Mouse (Mus musculus) midbrain, embryonic 14.5 days (tissue): ENCODE measurements around the gene Chd6. TPM values are rescaled to one million over a fixed set of nuclear protein-coding genes. Genes with fewer than 3 reads are reported as not detected.

Experiments used
- ATAC-seq: fragments of 200-750 bp; cut with Nextera tagmentation; 2 replicates; pipeline ENCODE4 v1.8.0; 2017; ENCODE audit warnings: moderate number of reproducible peaks, moderate library complexity; ENCODE audit not compliant: low FRiP score, low TSS enrichment
- DNase-seq: peaks from one replicate; pipeline ENCODE4 v3.0.0-alpha.2; 2015
- H3K27ac ChIP-seq: fragments of 300-500 bp; sonication (generic); replicated peaks from 2 replicates; pipeline ENCODE4 v1.5.1; 2014; ENCODE audit warnings: mild to moderate bottlenecking, low read depth, low read length, moderate library complexity
- H3K27me3 ChIP-seq: fragments of 300-500 bp; sonication (generic); 2 replicates; pipeline ENCODE4 v1.6.1; 2014; ENCODE audit warnings: low read length, control low read depth, mixed read lengths; ENCODE audit not compliant: control insufficient read depth, insufficient read depth
- H3K36me3 ChIP-seq: fragments of 300-500 bp; sonication (generic); 2 replicates; pipeline ENCODE4 v1.6.1; 2014; ENCODE audit warnings: low read length, control low read depth; ENCODE audit not compliant: control insufficient read depth, insufficient read depth
- H3K4me1 ChIP-seq: fragments of 300-500 bp; sonication (generic); 2 replicates; pipeline ENCODE4 v1.6.1; 2014; ENCODE audit warnings: mild to moderate bottlenecking, antibody characterized with exemption, low read length, control low read depth; ENCODE audit not compliant: control insufficient read depth, insufficient read depth
- H3K4me2 ChIP-seq: fragments of 300-500 bp; sonication (generic); 2 replicates; pipeline ENCODE4 v1.6.1; 2014; ENCODE audit warnings: mild to moderate bottlenecking, low read length, moderate library complexity
- H3K4me3 ChIP-seq: fragments of 300-500 bp; sonication (generic); replicated peaks from 2 replicates; pipeline ENCODE4 v1.5.1; 2014; ENCODE audit warnings: low read depth, low read length
- H3K9ac ChIP-seq: fragments of 300-500 bp; sonication (generic); replicated peaks from 2 replicates; pipeline ENCODE4 v1.6.1; 2014; ENCODE audit warnings: mild to moderate bottlenecking, low read length, moderate library complexity
- H3K9me3 ChIP-seq: fragments of 300-500 bp; sonication (generic); 2 replicates; pipeline ENCODE4 v1.6.1; 2016; ENCODE audit warnings: low read length, control low read depth, mixed read lengths; ENCODE audit not compliant: control insufficient read depth
- WGBS: fragments of 180-500 bp; shearing (Covaris S2); extraction: QIAGEN DNeasy Blood & Tissue Kit; methylation state at CpG from one replicate; pipeline ENCODE4 v1.1.7; 2014; 5-methylcytosine and 5-hydroxymethylcytosine counted together
- polyA plus RNA-seq: library from polyadenylated mRNA; unstranded; fragments of >200 nt; fragmentation: Nextera tagmentation; extraction: Ambion mirVana; gene quantifications from 2 replicates; pipeline ENCODE4 v1.2.1, GENCODE M21; 2014

Gene Chd6
- polyA plus RNA-seq, 1 experiment from 2014 or later: 45.9 TPM

DNA sequence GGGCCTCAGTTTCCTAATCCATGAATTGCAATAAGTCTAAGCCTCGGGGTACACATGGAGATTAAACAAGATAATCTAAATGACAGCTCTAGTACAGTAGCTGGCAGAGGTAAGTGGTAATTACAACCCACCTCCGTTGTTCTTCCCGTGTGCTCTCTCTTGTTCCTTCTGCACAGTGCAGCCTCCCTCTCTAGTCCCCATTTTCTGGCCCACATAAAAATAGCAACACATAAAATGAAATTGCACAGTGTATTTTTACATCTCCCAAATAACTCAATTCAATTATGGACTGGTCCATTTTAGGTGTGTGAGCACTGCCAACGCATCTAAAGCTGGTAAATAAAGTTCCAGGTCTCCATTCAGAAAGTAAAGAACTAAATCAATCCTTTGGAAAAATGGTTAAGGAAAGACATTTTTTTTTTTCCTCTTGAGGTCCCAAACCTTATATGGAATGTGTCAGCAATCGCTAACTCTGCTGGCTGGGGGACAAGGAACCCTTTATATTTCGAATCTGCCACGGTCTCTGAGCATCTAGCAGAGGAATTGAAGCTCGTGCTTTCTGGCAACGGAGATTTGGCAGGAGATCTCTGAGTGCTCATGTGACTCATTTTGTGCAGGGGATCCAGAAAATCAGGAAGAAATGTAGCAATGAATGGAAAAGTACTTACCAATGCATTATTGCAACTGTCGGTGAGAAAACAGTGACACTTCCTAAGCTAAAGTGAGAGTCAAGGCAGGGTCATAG is 19.7 kb upstream of the Chd6 start:
- DNase-seq (peak; percentile 35), ATAC-seq (no peak)
- Histone ChIP-seq H3K4me1 (no peaks in the 10 kb centered on the region), H3K4me2 (no peak overlapping the region), H3K27ac (no peak overlapping the region), H3K27me3 (no peaks in the 10 kb centered on the region), H3K4me3 (no peak overlapping the region), H3K36me3 (no peaks in the 10 kb centered on the region), H3K9ac (no peak overlapping the region), H3K9me3 (no peaks in the 10 kb centered on the region)
- 61% methylated on average over 10 of the region's 10 CpGs for whole genome bisulfite sequencing

DNA sequence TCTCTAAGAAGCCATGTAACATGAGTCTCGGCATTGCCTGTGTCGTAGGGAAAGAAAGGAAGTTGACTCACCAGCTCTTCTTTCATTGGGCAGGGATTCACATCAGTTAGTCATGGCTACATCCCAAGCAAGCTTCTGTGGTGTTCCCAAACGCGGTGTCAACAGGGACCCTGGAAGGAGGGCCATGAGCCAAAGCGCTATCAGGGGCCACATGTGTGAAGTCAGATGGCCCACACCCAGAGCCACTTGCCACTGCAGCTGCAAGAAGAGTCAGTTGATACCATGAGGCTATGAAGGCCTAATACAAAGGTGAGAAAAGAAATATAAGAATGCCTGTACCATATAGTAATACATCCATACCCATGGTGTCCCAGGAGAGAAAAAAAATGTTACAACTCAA is 3.1 kb upstream of the Chd6 start:
- Histone ChIP-seq H3K9me3 (no peaks in the 10 kb centered on the region), H3K4me3 (no peak overlapping the region), H3K9ac (no peak overlapping the region), H3K36me3 (no peaks in the 10 kb centered on the region), H3K4me2 (no peak overlapping the region), H3K4me1 (peaks cover 10% of the 10 kb centered on the region), H3K27me3 (no peaks in the 10 kb centered on the region), H3K27ac (no peak overlapping the region)
- no peak for DNase-seq
- WGBS: 88% methylated on average over 5 of the region's 5 CpGs
- no peak for ATAC-seq

DNA sequence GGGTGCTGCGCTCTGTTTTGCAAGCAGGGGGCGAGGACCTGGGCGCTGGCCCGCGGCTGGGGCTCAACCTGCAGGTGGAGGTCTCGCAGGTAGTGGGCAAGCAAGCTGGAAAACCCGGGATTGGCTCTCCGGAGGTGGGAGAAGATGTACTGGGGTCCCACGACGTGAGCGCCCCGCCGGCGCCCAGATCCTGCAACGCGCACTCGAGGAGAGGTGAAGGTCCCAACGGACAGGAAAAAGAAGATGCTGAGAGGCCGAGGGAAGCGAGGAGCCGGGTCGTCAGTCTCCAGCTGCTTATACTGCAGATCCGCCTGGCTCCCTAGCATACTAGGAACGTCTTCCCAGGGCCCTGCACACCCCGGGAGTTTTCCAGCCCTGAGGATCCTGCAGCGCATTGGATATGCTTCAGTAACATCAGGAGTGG is 535 bp upstream of the Chd6 start:
- H3K4me3 ChIP-seq: peak overlapping the region; percentile 96
- H3K27me3 ChIP-seq: no peaks in the 10 kb centered on the region
- H3K4me2 ChIP-seq: peak overlapping the region; percentile 69
- H3K9ac ChIP-seq: peak overlapping the region; percentile 77
- DNase-seq: no peak
- H3K4me1 ChIP-seq: peaks cover 17% of the 10 kb centered on the region
- H3K9me3 ChIP-seq: no peaks in the 10 kb centered on the region
- WGBS: under 1% methylated on average over 26 of the region's 26 CpGs
- ATAC-seq: peak; percentile 33
- no peaks in the 10 kb centered on the region for H3K36me3 ChIP-seq
- H3K27ac ChIP-seq: peak overlapping the region; percentile 89

DNA sequence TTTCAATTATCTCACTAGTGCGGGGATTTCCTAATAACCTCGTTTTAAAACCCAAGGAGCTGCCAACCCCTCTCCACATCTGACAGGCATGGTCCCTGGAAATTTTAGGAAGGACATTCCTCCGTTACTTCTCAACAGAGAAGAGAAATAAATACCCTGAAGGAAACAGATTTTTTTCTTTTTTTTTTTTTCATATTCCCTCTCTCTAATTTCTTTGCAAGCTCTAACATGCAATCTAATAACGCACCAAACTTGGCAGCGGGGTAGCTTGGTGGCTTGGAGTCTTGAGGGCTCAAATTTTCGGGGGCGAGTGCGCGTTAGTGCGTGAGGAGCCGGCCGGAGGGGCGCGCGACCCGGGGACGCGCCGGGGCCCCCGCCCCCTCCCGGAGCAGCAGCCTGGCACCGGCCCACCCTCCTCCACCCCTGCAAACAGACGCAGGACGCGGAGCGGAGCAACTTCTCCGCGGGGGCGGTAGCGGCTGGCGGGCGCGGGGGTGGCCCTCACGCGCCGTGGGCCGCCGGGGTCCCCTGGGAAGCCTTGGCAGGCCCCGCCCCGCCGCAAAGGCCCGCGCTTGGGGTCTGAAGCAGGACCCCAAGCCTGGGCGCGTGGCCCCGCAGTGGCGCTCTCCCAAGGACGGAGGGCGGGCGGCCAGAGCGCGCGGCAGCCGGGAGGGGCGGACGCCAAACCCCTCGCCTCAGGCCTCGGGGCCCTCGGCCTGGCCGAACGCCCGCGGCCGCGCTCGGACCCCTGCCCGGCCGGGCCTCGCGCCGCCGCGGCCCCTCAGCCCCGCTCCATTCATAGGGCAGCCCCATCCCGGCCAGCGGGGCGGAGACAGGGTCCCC is 569 bp downstream of the Chd6 start:
- H3K27ac ChIP-seq: peak overlapping the region; percentile 95
- peak; percentile 73 for DNase-seq
- peaks cover 22% of the 10 kb centered on the region for H3K4me1 ChIP-seq
- no peaks in the 10 kb centered on the region for H3K36me3 ChIP-seq
- under 1% methylated on average over 76 of the region's 77 CpGs for WGBS
- H3K27me3 ChIP-seq: no peaks in the 10 kb centered on the region
- peak overlapping the region; percentile 65 for H3K4me2 ChIP-seq
- ATAC-seq: peak; percentile 71
- peak overlapping the region; percentile 92 for H3K9ac ChIP-seq
- H3K9me3 ChIP-seq: no peaks in the 10 kb centered on the region
- peak overlapping the region; percentile 96 for H3K4me3 ChIP-seq

DNA sequence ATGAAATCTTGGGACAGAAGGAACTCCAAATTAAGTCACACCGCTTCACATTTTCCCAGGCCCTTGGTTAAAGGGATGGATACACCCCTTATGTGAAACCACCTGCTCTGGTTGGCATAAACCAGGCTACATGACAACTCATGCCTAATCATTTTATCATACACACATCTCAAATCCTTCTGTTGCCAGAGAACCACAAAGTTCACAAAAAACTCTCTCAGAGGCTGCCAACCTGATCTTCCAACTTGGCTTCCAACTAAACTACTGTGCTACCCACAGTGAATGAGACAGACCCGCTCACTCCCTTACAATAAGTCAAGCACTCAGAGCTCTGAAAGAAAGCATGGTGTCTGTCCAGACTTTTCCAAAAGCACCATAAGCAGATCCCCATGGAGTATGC is 1.6 kb downstream of the Chd6 start:
- Histone ChIP-seq H3K9ac (no peak overlapping the region), H3K9me3 (no peaks in the 10 kb centered on the region), H3K36me3 (no peaks in the 10 kb centered on the region), H3K4me2 (peak overlapping the region; percentile 65), H3K4me3 (peak overlapping the region; percentile 96), H3K27ac (no peak overlapping the region), H3K27me3 (no peaks in the 10 kb centered on the region), H3K4me1 (peaks cover 22% of the 10 kb centered on the region)
- no peak for DNase-seq
- no peak for ATAC-seq
- 75% methylated on average over 2 of the region's 2 CpGs for WGBS

DNA sequence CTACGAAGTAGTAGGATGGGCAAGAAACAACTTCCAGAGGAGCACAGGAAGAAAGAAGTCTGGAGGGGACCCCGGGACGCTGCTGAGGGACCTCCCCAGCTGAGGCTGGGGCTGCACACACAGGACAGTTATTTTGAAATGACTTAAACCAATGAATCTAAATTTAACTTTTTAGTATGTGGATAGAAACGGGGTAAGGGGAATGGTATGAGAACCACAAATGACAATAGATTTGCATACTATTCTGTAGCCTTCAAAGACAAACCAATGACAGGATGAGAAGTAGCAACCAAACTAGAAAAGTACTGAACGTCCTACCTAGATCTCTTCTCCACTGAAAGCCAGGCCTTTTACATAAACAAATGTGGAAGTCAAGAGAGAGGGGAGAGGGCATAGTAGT is 5.1 kb downstream of the Chd6 start:
- no peak for ATAC-seq
- no peak overlapping the region for H3K4me3 ChIP-seq

DNA sequence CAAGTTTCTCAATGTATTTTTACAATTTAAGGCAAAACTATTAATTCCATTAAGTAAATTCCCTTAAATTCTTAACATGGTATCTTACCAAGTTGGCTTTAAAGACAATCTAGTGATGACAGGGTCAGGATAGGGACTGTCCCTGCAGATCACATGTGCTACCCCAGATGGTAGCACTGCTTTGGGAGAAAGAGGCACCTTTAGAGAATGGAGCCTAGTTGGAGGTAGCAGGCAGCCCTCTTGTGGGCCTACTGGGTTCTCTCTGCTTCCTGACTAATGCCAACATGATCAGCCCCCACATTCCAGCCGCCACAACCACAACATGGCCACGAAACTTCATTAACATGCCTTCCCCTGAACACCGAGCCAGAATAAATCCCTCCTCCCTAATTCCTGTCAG is 6.8 kb downstream of the Chd6 start:
- Histone ChIP-seq H3K27ac (no peak overlapping the region), H3K4me1 (peaks cover 14% of the 10 kb centered on the region), H3K4me3 (no peak overlapping the region), H3K27me3 (no peaks in the 10 kb centered on the region), H3K9me3 (no peaks in the 10 kb centered on the region), H3K4me2 (no peak overlapping the region), H3K36me3 (no peaks in the 10 kb centered on the region), H3K9ac (no peak overlapping the region)
- DNase-seq (no peak), ATAC-seq (no peak)
- 49% methylated on average over 3 of the region's 3 CpGs for WGBS

More for the DNA sequence above, 5.1 kb downstream of the Chd6 start:
- Histone ChIP-seq H3K4me2 (no peak overlapping the region), H3K27ac (no peak overlapping the region), H3K9ac (no peak overlapping the region), H3K9me3 (no peaks in the 10 kb centered on the region), H3K27me3 (no peaks in the 10 kb centered on the region), H3K36me3 (no peaks in the 10 kb centered on the region), H3K4me1 (peaks cover 22% of the 10 kb centered on the region)
- no peak for DNase-seq
- WGBS: 85% methylated on average over 5 of the region's 5 CpGs

DNA sequence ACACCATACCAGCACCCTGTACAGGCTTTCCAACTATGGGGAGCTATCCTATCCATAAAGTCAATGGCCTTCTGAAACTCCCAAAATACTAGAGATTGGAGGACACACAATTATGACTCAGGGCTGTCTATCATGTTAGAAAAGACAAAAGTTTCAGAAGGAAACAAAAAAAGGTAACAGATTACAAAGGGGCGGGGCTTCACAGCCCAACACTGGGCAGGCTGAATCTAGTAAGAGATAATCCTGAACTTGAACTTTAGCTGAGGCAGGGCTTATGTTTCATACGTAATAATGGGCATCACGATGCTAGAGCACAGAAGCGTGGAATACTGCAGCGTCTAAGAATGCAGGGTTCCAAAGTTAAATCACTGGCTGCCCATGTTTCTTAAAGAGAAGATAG is 11.1 kb downstream of the Chd6 start:
- H3K36me3 ChIP-seq: no peaks in the 10 kb centered on the region
- DNase-seq (no peak), ATAC-seq (no peak)
- H3K4me2 ChIP-seq: no peak overlapping the region
- no peaks in the 10 kb centered on the region for H3K27me3 ChIP-seq
- H3K4me1 ChIP-seq: no peaks in the 10 kb centered on the region
- H3K4me3 ChIP-seq: no peak overlapping the region
- no peaks in the 10 kb centered on the region for H3K9me3 ChIP-seq
- no peak overlapping the region for H3K9ac ChIP-seq
- WGBS: 97% methylated on average over 5 of the region's 5 CpGs
- no peak overlapping the region for H3K27ac ChIP-seq
